Mouse (Mus musculus): Measurements from ENCODE around the gene Chrdl2. TPM values are rescaled to one million over a fixed set of nuclear protein-coding genes. Genes with fewer than 3 reads are reported as not detected.

Gene Chrdl2
- polyA plus RNA-seq, 1 experiment = 0.61 TPM

- Histone ChIP-seq H3K4me3 (ENCODE audit: insufficient read depth, low read length) (peak overlapping the region; percentile 75; the same call in 1 of the 2 replicates), H3K27ac (ENCODE audit: insufficient read depth, low read length) (peak overlapping the region; percentile 8; the same call in 1 of the 2 replicates), H3K4me1 (ENCODE audit: control insufficient read depth, insufficient read depth, low read length) (peaks cover 2% of the 10 kb centered on the region; the same call in 1 of the 2 replicates)
- TF ChIP-seq CTCF (IDR thresholded peaks at IDR 0.05; ENCODE audit: extremely low read depth, insufficient read depth, low read length) = peak; percentile 36
- no peak for TF ChIP-seq POLR2A (IDR thresholded peaks at IDR 0.05; ENCODE audit: extremely low read depth, insufficient read depth, low read length)
Observed at GRCm38 (mm10) chr7:99981311-99981710, 24.7 kb upstream of the Chrdl2 start.

GRCm38 (mm10) chr7:99982256-99983242 is 23.4 kb upstream of the Chrdl2 start:
- Histone ChIP-seq H3K4me3 (ENCODE audit: insufficient read depth, low read length) (no peak overlapping the region), H3K4me1 (ENCODE audit: control insufficient read depth, insufficient read depth, low read length) (peaks cover 2% of the 10 kb centered on the region; the same call in 1 of the 2 replicates), H3K27ac (ENCODE audit: insufficient read depth, low read length) (peak overlapping the region; percentile 63)
- no peak for TF ChIP-seq POLR2A (IDR thresholded peaks at IDR 0.05; ENCODE audit: extremely low read depth, insufficient read depth, low read length)
- no peak for TF ChIP-seq CTCF (IDR thresholded peaks at IDR 0.05; ENCODE audit: extremely low read depth, insufficient read depth, low read length)

- Histone ChIP-seq H3K4me3 (ENCODE audit: insufficient read depth, low read length) (no peak overlapping the region), H3K4me1 (ENCODE audit: control insufficient read depth, insufficient read depth, low read length) (no peaks in the 10 kb centered on the region), H3K27ac (ENCODE audit: insufficient read depth, low read length) (no peak overlapping the region)
- no peak for TF ChIP-seq POLR2A (IDR thresholded peaks at IDR 0.05; ENCODE audit: extremely low read depth, insufficient read depth, low read length)
- TF ChIP-seq CTCF (IDR thresholded peaks at IDR 0.05; ENCODE audit: extremely low read depth, insufficient read depth, low read length) = peak; percentile 90
Observed at GRCm38 (mm10) chr7:99988725-99989124, 17.2 kb upstream of the Chrdl2 start.

- Histone ChIP-seq H3K4me1 (ENCODE audit: control insufficient read depth, insufficient read depth, low read length) (no peaks in the 10 kb centered on the region), H3K4me3 (ENCODE audit: insufficient read depth, low read length) (no peak overlapping the region), H3K27ac (ENCODE audit: insufficient read depth, low read length) (no peak overlapping the region)
- TF ChIP-seq POLR2A (IDR thresholded peaks at IDR 0.05; ENCODE audit: extremely low read depth, insufficient read depth, low read length) (no peak), CTCF (IDR thresholded peaks at IDR 0.05; ENCODE audit: extremely low read depth, insufficient read depth, low read length) (0 out of 2 replicates have a peak, but pooled peaks have one; percentile 11)
Observed at GRCm38 (mm10) chr7:99989844-99990760, 15.9 kb upstream of the Chrdl2 start.

GRCm38 (mm10) chr7:99990990-99991707 is 14.8 kb upstream of the Chrdl2 start:
- no peaks in the 10 kb centered on the region for H3K4me1 ChIP-seq (ENCODE audit: control insufficient read depth, insufficient read depth, low read length)
- H3K4me3 ChIP-seq (ENCODE audit: insufficient read depth, low read length) = no peak overlapping the region
- H3K27ac ChIP-seq (ENCODE audit: insufficient read depth, low read length) = no peak overlapping the region
- TF ChIP-seq CTCF (IDR thresholded peaks at IDR 0.05; ENCODE audit: extremely low read depth, insufficient read depth, low read length) (no peak), POLR2A (IDR thresholded peaks at IDR 0.05; ENCODE audit: extremely low read depth, insufficient read depth, low read length) (no peak)

- no peak overlapping the region for H3K27ac ChIP-seq (ENCODE audit: insufficient read depth, low read length)
- no peak overlapping the region for H3K4me3 ChIP-seq (ENCODE audit: insufficient read depth, low read length)
- no peak for TF ChIP-seq CTCF (IDR thresholded peaks at IDR 0.05; ENCODE audit: extremely low read depth, insufficient read depth, low read length)
- no peak for TF ChIP-seq POLR2A (IDR thresholded peaks at IDR 0.05; ENCODE audit: extremely low read depth, insufficient read depth, low read length)
- H3K4me1 ChIP-seq (ENCODE audit: control insufficient read depth, insufficient read depth, low read length) = no peaks in the 10 kb centered on the region
Observed at GRCm38 (mm10) chr7:99993159-99993558, 12.8 kb upstream of the Chrdl2 start.

GRCm38 (mm10) chr7:99995186-99995585 is 10.8 kb upstream of the Chrdl2 start:
- TF ChIP-seq POLR2A (IDR thresholded peaks at IDR 0.05; ENCODE audit: extremely low read depth, insufficient read depth, low read length) = no peak
- no peak for TF ChIP-seq CTCF (IDR thresholded peaks at IDR 0.05; ENCODE audit: extremely low read depth, insufficient read depth, low read length)
- Histone ChIP-seq H3K4me3 (ENCODE audit: insufficient read depth, low read length) (no peak overlapping the region), H3K27ac (ENCODE audit: insufficient read depth, low read length) (no peak overlapping the region), H3K4me1 (ENCODE audit: control insufficient read depth, insufficient read depth, low read length) (no peaks in the 10 kb centered on the region)

GRCm38 (mm10) chr7:99998668-99999067 is 7.3 kb upstream of the Chrdl2 start:
- TF ChIP-seq POLR2A (IDR thresholded peaks at IDR 0.05; ENCODE audit: extremely low read depth, insufficient read depth, low read length) (no peak), CTCF (IDR thresholded peaks at IDR 0.05; ENCODE audit: extremely low read depth, insufficient read depth, low read length) (no peak)
- Histone ChIP-seq H3K4me1 (ENCODE audit: control insufficient read depth, insufficient read depth, low read length) (no peaks in the 10 kb centered on the region), H3K4me3 (ENCODE audit: insufficient read depth, low read length) (no peak overlapping the region), H3K27ac (ENCODE audit: insufficient read depth, low read length) (no peak overlapping the region)

Data from cortical plate, adult 2 months (tissue).